Mouse (Mus musculus): ENCODE data around the gene Oaz1.

Gene Oaz1

DNA sequence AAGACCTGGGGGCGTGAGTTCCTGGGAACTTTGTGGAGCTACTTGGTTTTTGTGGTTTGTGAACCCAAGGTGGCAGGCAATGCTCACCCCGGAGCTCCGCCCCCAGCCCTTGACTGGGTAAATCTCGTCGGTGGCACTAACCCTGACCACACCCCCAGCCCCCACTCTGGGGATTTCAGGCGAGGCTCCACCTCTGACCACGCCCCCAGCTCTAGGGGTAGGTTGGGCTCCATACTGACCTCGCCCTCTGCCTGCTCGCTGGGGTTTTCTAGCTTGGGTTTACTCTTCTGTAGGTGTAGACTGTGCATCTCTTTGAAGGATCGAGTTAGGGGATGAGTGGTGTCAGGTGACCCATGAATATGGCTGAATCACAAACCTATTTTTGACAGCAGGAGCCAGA lies 22.1 kb downstream of the Oaz1 start:
- DNase-seq (ENCODE audit: low spot score) = no peak

DNA sequence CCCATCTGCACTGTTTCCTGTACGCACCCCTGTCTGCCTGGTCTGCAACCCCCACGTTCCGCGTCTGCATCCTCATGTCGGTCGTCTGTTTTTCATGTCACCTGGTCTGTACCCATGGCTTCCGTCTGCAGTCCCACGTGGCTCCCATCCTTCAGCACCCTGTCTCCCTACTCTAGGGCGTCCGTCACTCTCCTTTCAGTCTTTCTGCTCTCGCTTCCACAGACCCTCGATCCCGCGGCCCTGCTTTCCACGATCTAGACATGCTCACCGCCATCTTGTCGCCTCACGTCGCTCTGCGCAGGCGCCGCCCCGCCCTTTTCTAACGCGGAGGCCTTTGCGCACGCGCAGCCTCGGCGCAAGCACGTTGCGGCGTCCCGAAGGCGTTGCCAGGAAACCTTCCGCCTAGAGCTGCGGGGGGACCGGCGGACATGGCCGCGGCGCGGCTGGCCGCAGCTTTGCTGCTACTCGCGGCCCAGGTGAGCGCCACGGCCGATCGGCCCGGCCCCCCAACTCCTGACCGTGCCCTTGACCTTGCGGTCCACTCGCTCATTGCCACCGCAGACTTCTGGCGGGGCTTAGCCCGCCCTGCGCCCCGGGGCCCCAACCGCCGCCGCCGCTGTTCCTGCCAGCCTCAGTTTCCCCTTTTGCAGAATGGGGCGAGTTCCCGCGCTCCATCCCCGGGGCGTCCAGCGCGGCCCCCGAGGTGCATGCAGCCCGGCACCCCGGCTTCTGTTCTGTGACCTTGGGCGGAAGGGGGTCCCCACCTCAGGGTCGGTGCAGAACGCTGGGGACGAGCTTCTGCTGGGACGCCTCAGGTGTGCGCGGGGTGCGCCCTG lies 28.7 kb downstream of the Oaz1 start, which contains the start of the genes Lsm7 and Sppl2b:
Gene Lsm7, minus strand, starts transcription at position 297 of the 836 bp plus-strand sequence.
Gene Sppl2b, plus strand, starts transcription at position 363 of the 836 bp plus-strand sequence.
- peak; percentile 93 for DNase-seq (ENCODE audit: low spot score)

- DNase-seq (ENCODE audit: low spot score) = no peak
These were observed 29.3 kb downstream of the Oaz1 start for GRCm38 (mm10) chr10:80855749-80856073.

GRCm38 (mm10) chr10:80856267-80856666 lies 29.8 kb downstream of the Oaz1 start:
- DNase-seq (ENCODE audit: low spot score) = no peak

- DNase-seq (ENCODE audit: low spot score) = no peak
These were observed 30.5 kb downstream of the Oaz1 start for GRCm38 (mm10) chr10:80856908-80857307.

DNA sequence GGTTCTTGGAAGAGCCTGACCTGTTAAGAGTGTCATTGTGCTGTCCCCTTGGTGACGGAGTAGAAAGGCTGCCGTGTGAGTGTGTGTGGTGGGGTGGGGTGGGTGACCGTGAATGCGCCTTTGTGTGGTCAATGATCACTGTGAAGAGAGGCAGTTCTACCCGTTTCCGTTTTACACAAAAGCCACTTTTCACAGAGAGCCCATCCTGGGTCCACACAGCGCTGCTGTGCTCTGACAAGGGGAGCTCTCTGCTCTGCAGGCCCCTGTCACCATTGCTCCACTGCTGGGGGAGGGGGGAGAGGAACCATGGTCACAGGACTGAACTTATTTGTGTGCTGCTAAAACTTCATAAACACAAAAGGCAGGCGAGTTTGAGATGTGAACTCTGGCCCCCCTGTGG lies 30.9 kb downstream of the Oaz1 start:
- no peak for DNase-seq (ENCODE audit: low spot score)

DNA sequence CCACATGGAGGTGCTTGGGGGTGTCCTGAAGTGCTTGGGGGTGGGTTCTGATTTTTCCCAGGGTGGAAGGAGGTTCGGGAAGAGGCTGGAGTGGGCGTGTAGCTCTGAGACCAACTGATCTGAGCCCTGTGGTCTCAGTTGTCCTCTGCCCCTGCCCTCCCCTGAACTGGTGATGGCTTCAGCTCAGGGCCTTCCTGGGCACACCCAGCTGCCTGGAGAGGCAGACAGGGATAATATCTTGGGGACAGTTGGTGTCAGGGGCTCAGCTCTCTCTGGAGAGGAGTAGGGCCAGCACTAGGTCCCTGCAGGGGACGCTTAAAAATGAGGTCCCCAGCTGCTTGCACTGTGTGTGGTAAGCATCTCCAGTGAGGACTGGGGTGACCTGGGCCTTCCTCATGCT lies 31.4 kb downstream of the Oaz1 start:
- no peak for DNase-seq (ENCODE audit: low spot score)

DNA sequence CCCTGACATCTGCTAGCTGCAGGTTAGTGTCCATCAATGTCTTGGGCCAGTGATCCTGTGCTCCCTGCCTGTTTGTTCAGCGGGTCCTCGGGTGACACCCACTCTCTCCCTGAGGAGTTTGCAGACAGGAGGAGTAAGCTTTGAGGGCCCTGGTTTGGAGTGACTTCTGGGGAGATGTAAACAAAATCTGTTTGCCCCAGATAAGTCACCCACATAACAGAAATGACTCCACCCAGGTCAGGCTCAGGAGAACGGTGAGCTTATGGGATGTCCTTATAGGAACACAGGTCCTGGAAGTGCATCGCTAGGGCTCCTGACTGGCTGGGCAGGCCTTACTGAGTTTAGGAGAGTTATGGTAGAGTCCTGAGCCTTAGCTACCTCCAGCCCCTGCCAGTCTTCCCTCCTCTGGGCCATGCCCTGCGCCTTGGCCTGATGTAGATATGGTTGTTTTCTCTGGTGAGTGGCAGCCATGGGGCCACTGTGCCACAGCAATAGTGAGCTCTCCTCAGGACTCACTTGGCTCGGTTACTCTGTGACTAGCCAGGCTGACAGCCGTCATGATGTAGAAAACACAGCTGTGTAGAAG lies 32.0 kb downstream of the Oaz1 start:
- DNase-seq (ENCODE audit: low spot score) = no peak

DNA sequence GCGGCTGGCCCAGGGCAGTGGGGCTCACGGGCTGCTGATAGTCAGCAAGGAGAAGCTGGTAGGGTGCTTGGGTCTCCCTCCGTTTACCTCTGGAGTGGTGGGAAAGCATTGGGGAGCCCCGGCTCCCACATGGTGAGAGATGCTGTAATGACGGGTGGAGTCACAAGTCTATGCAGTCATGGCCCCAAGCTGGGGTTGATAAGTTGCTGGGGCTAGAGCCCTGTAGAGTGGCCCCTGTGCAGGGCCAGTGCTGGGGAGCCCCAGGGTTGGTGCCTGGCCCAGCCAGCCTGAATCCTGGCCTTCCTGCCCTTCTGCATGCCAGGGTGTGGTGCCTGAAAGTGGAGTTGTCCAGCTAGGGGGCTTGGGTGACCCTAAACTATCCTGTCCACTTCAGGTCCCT lies 35.8 kb downstream of the Oaz1 start:
- DNase-seq (ENCODE audit: low spot score) = no peak

DNA sequence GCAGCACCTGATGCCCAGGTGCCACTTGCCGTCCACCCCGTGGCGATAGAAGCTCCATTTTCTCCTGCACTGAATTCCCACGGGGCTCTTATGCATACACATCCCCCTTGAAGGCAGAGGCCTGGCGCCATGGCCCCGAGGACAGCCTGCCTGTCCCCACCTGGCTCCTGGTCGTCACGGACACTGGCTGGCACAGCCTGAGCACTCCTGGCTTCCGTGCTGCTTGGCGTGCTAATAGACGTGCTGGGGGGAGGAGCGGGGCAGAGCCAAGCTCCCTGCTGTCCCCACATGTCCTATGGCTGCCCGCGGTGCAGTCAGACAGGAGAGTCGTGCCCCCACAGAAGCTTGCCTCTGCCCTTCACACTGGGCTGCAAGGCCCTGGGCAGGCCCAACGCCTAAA lies 38.0 kb downstream of the Oaz1 start:
- no peak for DNase-seq (ENCODE audit: low spot score)

GRCm38 (mm10) chr10:80870993-80871392 lies 44.5 kb downstream of the Oaz1 start:
- DNase-seq (ENCODE audit: low spot score) = no peak

GRCm38 (mm10) chr10:80871581-80871980 lies 45.1 kb downstream of the Oaz1 start, which contains the start of gene Tmprss9:
Gene Tmprss9 (plus strand): TSS chr10:80871848.
- DNase-seq (ENCODE audit: low spot score) = no peak

GRCm38 (mm10) chr10:80874035-80874434 lies 47.6 kb downstream of the Oaz1 start:
- DNase-seq (ENCODE audit: low spot score) = no peak

GRCm38 (mm10) chr10:80876028-80876427 lies 49.6 kb downstream of the Oaz1 start:
- no peak for DNase-seq (ENCODE audit: low spot score)

- DNase-seq (ENCODE audit: low spot score) = no peak
These were observed 50.1 kb downstream of the Oaz1 start for GRCm38 (mm10) chr10:80876594-80876993.
